Mouse (Mus musculus): ENCODE measurements around the gene Junb.

GRCm38 (mm10) chr8:84966603-84967002 is 11.9 kb downstream of the Junb start:
- TF ChIP-seq CTCF (IDR thresholded peaks at IDR 0.05; ENCODE audit: control insufficient read depth, insufficient read depth, insufficient read length) (no peak), MAX (IDR thresholded peaks at IDR 0.05) (no peak), MYOG (IDR thresholded peaks at IDR 0.05; ENCODE audit: control insufficient read depth, extremely low read depth, insufficient read length) (no peak), FOSL1 (IDR thresholded peaks at IDR 0.05; ENCODE audit: insufficient read depth, low read length, poor library complexity, severe bottlenecking) (no peak), USF1 (IDR thresholded peaks at IDR 0.05; ENCODE audit: low read depth) (no peak), CEBPB (IDR thresholded peaks at IDR 0.05; ENCODE audit: low read depth) (no peak), MYOD1 (IDR thresholded peaks at IDR 0.05; ENCODE audit: control insufficient read depth, insufficient read length, low read depth) (no peak)

All from C2C12 (cell line).